Mouse (Mus musculus) central nervous system, embryonic 14 days (tissue): Measurements from ENCODE around the gene Olfr1087. TPM values are rescaled to one million over a fixed set of nuclear protein-coding genes. Genes with fewer than 3 reads are reported as not detected.

ENCODE experiments used
- polyA plus RNA-seq: library from polyadenylated mRNA; depleted of rRNA; stranded (reverse); fragments of >200 nt; gene quantifications from 2 replicates; pipeline ENCODE4 v1.2.3, GENCODE M21; 2012; rRNA removed

Gene Olfr1087
- polyA plus RNA-seq: not detected in 2 replicates

GRCm38 (mm10) chr2:86698295-86698694, at the start of gene Olfr1087:
Gene Olfr1087 (minus strand): TSS chr2:86698395.

GRCm38 (mm10) chr2:86733601-86734000, 35.4 kb upstream of the Olfr1087 start, which contains the start of gene Olfr1089:
Gene Olfr1089 (minus strand): TSS chr2:86733701.

DNA sequence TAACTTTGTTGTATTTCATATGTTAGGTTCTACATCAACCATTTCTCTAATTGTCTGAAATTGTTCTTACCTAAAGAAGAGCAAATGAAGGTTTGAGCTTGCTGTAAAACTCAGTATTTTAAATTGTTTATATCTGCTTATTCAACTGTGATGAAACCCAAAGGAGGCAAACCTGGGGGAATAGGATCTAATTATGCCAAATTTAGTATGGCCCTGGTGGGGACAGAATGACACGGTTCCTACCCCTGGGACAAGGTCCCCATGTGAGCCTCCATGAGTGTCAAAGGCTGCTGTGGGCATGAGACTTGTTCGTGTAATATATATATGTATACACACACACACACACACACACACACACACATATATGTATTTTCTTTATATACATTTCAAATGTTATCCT, 18.2 kb downstream of the Olfr1087 start, which contains the start of gene Olfr1086:
Gene Olfr1086, minus strand, starts transcription at position 101 of the 400 bp plus-strand sequence.

GRCm38 (mm10) chr2:86661919-86662318, 36.3 kb downstream of the Olfr1087 start, which contains the start of gene Olfr1085:
Gene Olfr1085 (minus strand): TSS chr2:86662019.

DNA sequence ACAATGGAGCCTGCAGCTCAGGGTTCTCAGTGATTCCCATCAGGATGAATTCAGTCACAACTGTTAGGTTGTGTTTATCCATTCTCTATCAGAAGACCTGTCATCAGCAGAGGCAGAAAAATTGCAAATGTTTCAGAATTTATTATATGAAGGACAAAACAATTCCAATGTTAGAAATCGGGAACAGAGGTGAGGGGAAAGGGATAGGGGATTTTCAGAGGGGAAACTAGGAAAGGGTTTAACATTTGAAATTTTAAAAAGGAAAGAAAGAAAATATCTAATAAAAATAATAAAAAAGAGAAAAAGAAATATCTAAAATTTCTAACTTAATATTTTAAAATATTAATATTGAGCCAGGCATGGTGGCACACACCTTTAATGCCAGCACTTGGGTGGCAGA, 58.6 kb downstream of the Olfr1087 start, which contains the start of gene Olfr1084:
Gene Olfr1084, minus strand, starts transcription at position 101 of the 400 bp plus-strand sequence.

Other genes with a start within 250 kb of the Olfr1087 start
- not detected in 2 replicates for gene Olfr1065, start 247.8 kb downstream of the Olfr1087 start, polyA plus RNA-seq
- gene Olfr1066, start 242.1 kb downstream of the Olfr1087 start, polyA plus RNA-seq: not detected in 2 replicates
- not detected in 2 replicates for gene Olfr228, start 211.0 kb downstream of the Olfr1087 start, polyA plus RNA-seq
- not detected in 2 replicates for gene Olfr1076, start 189.9 kb downstream of the Olfr1087 start, polyA plus RNA-seq
- gene Olfr1079, start 155.9 kb downstream of the Olfr1087 start, polyA plus RNA-seq: not detected in 2 replicates
- not detected in 2 replicates for gene Olfr1080, start 140.2 kb downstream of the Olfr1087 start, polyA plus RNA-seq
- not detected in 2 replicates for gene Olfr1082, start 99.4 kb downstream of the Olfr1087 start, polyA plus RNA-seq
- gene Olfr1084, start 58.7 kb downstream of the Olfr1087 start, polyA plus RNA-seq: not detected in 2 replicates
- not detected in 2 replicates for gene Olfr1085, start 36.4 kb downstream of the Olfr1087 start, polyA plus RNA-seq
- gene Olfr1086, start 18.3 kb downstream of the Olfr1087 start, polyA plus RNA-seq: not detected in 2 replicates
- gene Olfr1089, start 35.3 kb upstream of the Olfr1087 start, polyA plus RNA-seq: not detected in 2 replicates
- gene Olfr1090, start 60.6 kb upstream of the Olfr1087 start, polyA plus RNA-seq: not detected in 2 replicates
- not detected in 2 replicates for gene Olfr1093, start 84.1 kb upstream of the Olfr1087 start, polyA plus RNA-seq
- gene Olfr141, start 111.6 kb upstream of the Olfr1087 start, polyA plus RNA-seq: not detected in 2 replicates
- gene Olfr1094, start 126.3 kb upstream of the Olfr1087 start, polyA plus RNA-seq: not detected in 2 replicates
- not detected in 2 replicates for gene Olfr1095, start 153.3 kb upstream of the Olfr1087 start, polyA plus RNA-seq
- gene Gm13723, start 176.4 kb upstream of the Olfr1087 start, polyA plus RNA-seq: not detected in 2 replicates
- gene Olfr1097, start 193.8 kb upstream of the Olfr1087 start, polyA plus RNA-seq: not detected in 2 replicates
- gene Olfr1098, start 226.2 kb upstream of the Olfr1087 start, polyA plus RNA-seq: not detected in 2 replicates